Mouse (Mus musculus): ENCODE measurements around the gene Lsm2. TPM values are rescaled to one million over a fixed set of nuclear protein-coding genes. Genes with fewer than 3 reads are reported as not detected.
"Not testable (repeated sequence)": the region's sequence is repeated elsewhere in the genome, so short reads cannot be mapped to it uniquely, and the experiment has no call there.

Gene Lsm2
- polyA plus RNA-seq, 1 experiment from 2014 or later = 110 TPM

DNA sequence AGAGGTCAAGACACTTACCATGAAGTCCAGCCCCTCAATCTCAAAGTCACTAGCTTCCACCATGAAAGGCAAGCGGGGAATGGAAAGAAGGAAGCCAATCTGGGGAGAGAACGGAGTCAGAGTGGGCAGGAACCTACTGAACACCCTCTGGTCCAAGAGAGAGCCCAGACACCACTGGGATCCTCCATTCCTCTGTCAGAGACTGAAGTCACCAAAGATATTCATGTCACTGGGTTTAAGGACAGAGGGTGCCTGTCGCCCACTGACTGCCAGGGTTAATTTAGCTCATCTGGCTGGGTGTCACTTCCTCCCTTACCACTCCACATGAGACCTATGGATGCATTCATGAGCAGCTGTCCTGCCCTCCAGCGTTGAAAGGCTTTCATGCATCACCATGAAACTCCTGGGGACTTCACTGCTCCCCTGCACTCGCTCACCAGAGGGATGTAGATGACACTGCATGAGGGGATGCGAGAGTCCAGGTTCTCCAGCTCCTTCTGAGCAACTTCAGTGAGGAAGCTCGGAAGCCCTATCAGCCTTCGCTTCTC lies 50.7 kb downstream of the Lsm2 start:
- Histone ChIP-seq H3K9me3 (ENCODE audit: control insufficient read depth, low read length) (no peaks in the 10 kb centered on the region), H3K4me3 (replicated peaks; ENCODE audit: low read depth, low read length) (no peak overlapping the region), H3K36me3 (ENCODE audit: control insufficient read depth, insufficient read depth, low read length) (no peaks in the 10 kb centered on the region), H3K4me1 (ENCODE audit: control insufficient read depth, insufficient read depth, low read length) (peaks cover 8% of the 10 kb centered on the region; the same call in 1 of the 2 replicates), H3K4me2 (ENCODE audit: low read length) (no peak overlapping the region), H3K27me3 (ENCODE audit: control insufficient read depth, insufficient read depth, low read length) (no peaks in the 10 kb centered on the region), H3K9ac (replicated peaks; ENCODE audit: low read length) (no peak overlapping the region), H3K27ac (replicated peaks; ENCODE audit: low read depth, low read length) (no peak overlapping the region)
- 69% methylated on average over 8 of the region's 8 CpGs for WGBS
- DNase-seq = no peak
- no peak for ATAC-seq (ENCODE audit: low FRiP score, low TSS enrichment)

DNA sequence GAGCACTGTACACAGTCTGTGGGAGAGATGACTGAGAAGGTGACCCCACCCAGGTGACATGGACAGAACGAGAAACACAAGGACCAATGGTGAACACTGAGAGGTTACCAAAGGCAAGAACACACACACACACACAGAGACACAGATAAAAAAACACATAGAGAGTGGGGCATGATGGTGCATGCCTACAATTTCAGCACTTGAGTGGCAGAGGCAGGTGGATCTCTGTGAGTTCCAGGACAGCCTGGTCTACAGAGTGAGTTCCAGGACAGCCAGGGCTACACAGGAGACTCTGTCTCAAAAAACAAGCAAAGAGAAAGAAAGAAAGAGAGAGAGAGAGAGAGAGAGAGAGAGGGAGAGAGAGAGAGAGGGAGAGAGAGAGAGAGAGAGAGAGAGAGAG lies 52.0 kb downstream of the Lsm2 start:
- not testable (repeated sequence) for H3K9me3 ChIP-seq (ENCODE audit: control insufficient read depth, low read length); H3K36me3 ChIP-seq (ENCODE audit: control insufficient read depth, insufficient read depth, low read length); H3K27ac ChIP-seq (replicated peaks; ENCODE audit: low read depth, low read length); H3K4me3 ChIP-seq (replicated peaks; ENCODE audit: low read depth, low read length); ATAC-seq (ENCODE audit: low FRiP score, low TSS enrichment); H3K4me1 ChIP-seq (ENCODE audit: control insufficient read depth, insufficient read depth, low read length); H3K27me3 ChIP-seq (ENCODE audit: control insufficient read depth, insufficient read depth, low read length); H3K9ac ChIP-seq (replicated peaks; ENCODE audit: low read length); H3K4me2 ChIP-seq (ENCODE audit: low read length); DNase-seq
- 76% methylated on average over 1 of the region's 1 CpGs for WGBS

DNA sequence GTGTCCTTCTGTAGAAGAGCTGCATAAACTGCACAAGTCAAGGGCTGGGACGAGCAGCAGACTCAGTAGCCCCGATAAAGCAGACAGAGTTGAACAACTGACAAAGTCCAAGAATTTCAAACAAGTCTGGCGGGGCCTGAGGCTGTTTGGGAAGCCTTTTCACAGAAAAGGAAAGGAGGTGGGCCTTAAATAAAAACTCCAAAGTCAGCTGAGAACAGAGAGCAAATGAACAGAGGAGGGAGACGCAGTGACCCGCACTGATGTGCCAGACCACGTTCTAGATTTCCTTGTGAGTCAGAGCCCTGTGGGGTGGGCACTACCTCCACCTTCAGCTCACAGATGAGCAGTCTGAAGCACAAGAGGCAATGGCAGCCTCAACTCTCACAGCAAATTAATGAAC lies 53.2 kb downstream of the Lsm2 start:
- no peak for ATAC-seq (ENCODE audit: low FRiP score, low TSS enrichment)
- Histone ChIP-seq H3K4me2 (ENCODE audit: low read length) (no peak overlapping the region), H3K4me1 (ENCODE audit: control insufficient read depth, insufficient read depth, low read length) (peaks cover 3% of the 10 kb centered on the region; the same call in 1 of the 2 replicates), H3K9me3 (ENCODE audit: control insufficient read depth, low read length) (no peaks in the 10 kb centered on the region), H3K9ac (replicated peaks; ENCODE audit: low read length) (no peak overlapping the region), H3K27ac (replicated peaks; ENCODE audit: low read depth, low read length) (no peak overlapping the region), H3K36me3 (ENCODE audit: control insufficient read depth, insufficient read depth, low read length) (no peaks in the 10 kb centered on the region), H3K4me3 (replicated peaks; ENCODE audit: low read depth, low read length) (no peak overlapping the region), H3K27me3 (ENCODE audit: control insufficient read depth, insufficient read depth, low read length) (no peaks in the 10 kb centered on the region)
- DNase-seq = no peak
- 86% methylated on average over 6 of the region's 6 CpGs for WGBS

Other genes with a start within 250 kb of the Lsm2 start
- 0.09 TPM in 1 of 2 replicates, not detected in the other for gene C4b, start 238.0 kb upstream of the Lsm2 start, polyA plus RNA-seq (2014; fragmentation: Nextera tagmentation; extraction: Ambion mirVana)
- gene Cyp21a1, start 177.3 kb upstream of the Lsm2 start, polyA plus RNA-seq (2014; fragmentation: Nextera tagmentation; extraction: Ambion mirVana) = not detected in 2 replicates
- 32.1 and 39.3 TPM in 2 replicates for gene Stk19, start 144.9 kb upstream of the Lsm2 start, polyA plus RNA-seq (2014; fragmentation: Nextera tagmentation; extraction: Ambion mirVana)
- 66.6 and 68.6 TPM in 2 replicates for gene Dxo, start 144.8 kb upstream of the Lsm2 start, polyA plus RNA-seq (2014; fragmentation: Nextera tagmentation; extraction: Ambion mirVana)
- gene Skiv2l, start 131.7 kb upstream of the Lsm2 start, polyA plus RNA-seq (2014; fragmentation: Nextera tagmentation; extraction: Ambion mirVana) = 47.7 and 55.5 TPM in 2 replicates
- gene Nelfe, start 131.5 kb upstream of the Lsm2 start, polyA plus RNA-seq (2014; fragmentation: Nextera tagmentation; extraction: Ambion mirVana) = 75.5 and 85.3 TPM in 2 replicates
- 1.8 and 3.0 TPM in 2 replicates for gene Cfb, start 119.3 kb upstream of the Lsm2 start, polyA plus RNA-seq (2014; fragmentation: Nextera tagmentation; extraction: Ambion mirVana)
- 3.0 and 6.8 TPM in 2 replicates for gene Zbtb12, start 102.4 kb upstream of the Lsm2 start, polyA plus RNA-seq (2014; fragmentation: Nextera tagmentation; extraction: Ambion mirVana)
- not detected in 2 replicates for gene Gm20547, start 99.8 kb upstream of the Lsm2 start, polyA plus RNA-seq (2014; fragmentation: Nextera tagmentation; extraction: Ambion mirVana)
- 2.1 and 3.6 TPM in 2 replicates for gene C2, start 83.6 kb upstream of the Lsm2 start, polyA plus RNA-seq (2014; fragmentation: Nextera tagmentation; extraction: Ambion mirVana)
- 91.6 and 97.0 TPM in 2 replicates for gene Ehmt2, start 83.4 kb upstream of the Lsm2 start, polyA plus RNA-seq (2014; fragmentation: Nextera tagmentation; extraction: Ambion mirVana)
- gene Slc44a4, start 67.4 kb upstream of the Lsm2 start, polyA plus RNA-seq (2014; fragmentation: Nextera tagmentation; extraction: Ambion mirVana) = not detected in 2 replicates
- gene Neu1, start 50.6 kb upstream of the Lsm2 start, polyA plus RNA-seq (2014; fragmentation: Nextera tagmentation; extraction: Ambion mirVana) = 25.1 and 28.2 TPM in 2 replicates
- gene Hspa1b, start 22.6 kb upstream of the Lsm2 start, polyA plus RNA-seq (2014; fragmentation: Nextera tagmentation; extraction: Ambion mirVana) = 0.17 and 0.53 TPM in 2 replicates
- gene Gm20481, start 11.9 kb upstream of the Lsm2 start, polyA plus RNA-seq (2014; fragmentation: Nextera tagmentation; extraction: Ambion mirVana) = 1.1 and 2.3 TPM in 2 replicates
- gene Hspa1a, start 9.7 kb upstream of the Lsm2 start, polyA plus RNA-seq (2014; fragmentation: Nextera tagmentation; extraction: Ambion mirVana) = 5.6 and 8.1 TPM in 2 replicates
- 1.6 and 2.3 TPM in 2 replicates for gene Hspa1l, start 9.2 kb upstream of the Lsm2 start, polyA plus RNA-seq (2014; fragmentation: Nextera tagmentation; extraction: Ambion mirVana)
- 43.4 and 51.1 TPM in 2 replicates for gene Vars, start 19.1 kb downstream of the Lsm2 start, polyA plus RNA-seq (2014; fragmentation: Nextera tagmentation; extraction: Ambion mirVana)
- gene Vwa7, start 34.7 kb downstream of the Lsm2 start, polyA plus RNA-seq (2014; fragmentation: Nextera tagmentation; extraction: Ambion mirVana) = 0.12 and 0.16 TPM in 2 replicates
- 2.0 and 2.2 TPM in 2 replicates for gene Sapcd1, start 46.2 kb downstream of the Lsm2 start, polyA plus RNA-seq (2014; fragmentation: Nextera tagmentation; extraction: Ambion mirVana)
- gene Msh5, start 64.9 kb downstream of the Lsm2 start, polyA plus RNA-seq (2014; fragmentation: Nextera tagmentation; extraction: Ambion mirVana) = 2.1 and 2.8 TPM in 2 replicates
- gene Clic1, start 68.1 kb downstream of the Lsm2 start, polyA plus RNA-seq (2014; fragmentation: Nextera tagmentation; extraction: Ambion mirVana) = 17.7 and 22.8 TPM in 2 replicates
- 375 and 392 TPM in 2 replicates for gene Ddah2, start 77.2 kb downstream of the Lsm2 start, polyA plus RNA-seq (2014; fragmentation: Nextera tagmentation; extraction: Ambion mirVana)
- gene Ly6g6c, start 83.5 kb downstream of the Lsm2 start, polyA plus RNA-seq (2014; fragmentation: Nextera tagmentation; extraction: Ambion mirVana) = not detected in 2 replicates
- 0.11 and 0.21 TPM in 2 replicates for gene Mpig6b, start 84.3 kb downstream of the Lsm2 start, polyA plus RNA-seq (2014; fragmentation: Nextera tagmentation; extraction: Ambion mirVana)
- gene Ly6g6e, start 95.0 kb downstream of the Lsm2 start, polyA plus RNA-seq (2014; fragmentation: Nextera tagmentation; extraction: Ambion mirVana) = 0.62 TPM in 1 of 2 replicates, not detected in the other
- 0.78 and 1.5 TPM in 2 replicates for gene Ly6g6d, start 96.2 kb downstream of the Lsm2 start, polyA plus RNA-seq (2014; fragmentation: Nextera tagmentation; extraction: Ambion mirVana)
- not detected in 2 replicates for gene Ly6g6f, start 103.7 kb downstream of the Lsm2 start, polyA plus RNA-seq (2014; fragmentation: Nextera tagmentation; extraction: Ambion mirVana)
- 79.4 and 86.0 TPM in 2 replicates for gene Abhd16a, start 107.4 kb downstream of the Lsm2 start, polyA plus RNA-seq (2014; fragmentation: Nextera tagmentation; extraction: Ambion mirVana)
- gene Ly6g5c, start 126.4 kb downstream of the Lsm2 start, polyA plus RNA-seq (2014; fragmentation: Nextera tagmentation; extraction: Ambion mirVana) = not detected in 2 replicates
- 1.3 TPM in 2 replicates for gene Ly6g5b, start 133.6 kb downstream of the Lsm2 start, polyA plus RNA-seq (2014; fragmentation: Nextera tagmentation; extraction: Ambion mirVana)
- 24.2 and 25.4 TPM in 2 replicates for gene Gpank1, start 139.6 kb downstream of the Lsm2 start, polyA plus RNA-seq (2014; fragmentation: Nextera tagmentation; extraction: Ambion mirVana)
- gene Csnk2b, start 140.2 kb downstream of the Lsm2 start, polyA plus RNA-seq (2014; fragmentation: Nextera tagmentation; extraction: Ambion mirVana) = 328 and 334 TPM in 2 replicates
- gene D17H6S53E, start 144.5 kb downstream of the Lsm2 start, polyA plus RNA-seq (2014; fragmentation: Nextera tagmentation; extraction: Ambion mirVana) = 6.0 and 6.8 TPM in 2 replicates
- 0.57 TPM in 1 of 2 replicates, not detected in the other for gene Apom, start 150.2 kb downstream of the Lsm2 start, polyA plus RNA-seq (2014; fragmentation: Nextera tagmentation; extraction: Ambion mirVana)
- gene Bag6, start 153.3 kb downstream of the Lsm2 start, polyA plus RNA-seq (2014; fragmentation: Nextera tagmentation; extraction: Ambion mirVana) = 122 and 136 TPM in 2 replicates
- 191 and 194 TPM in 2 replicates for gene Prrc2a, start 183.0 kb downstream of the Lsm2 start, polyA plus RNA-seq (2014; fragmentation: Nextera tagmentation; extraction: Ambion mirVana)
- 3.3 and 8.8 TPM in 2 replicates for gene Aif1, start 194.2 kb downstream of the Lsm2 start, polyA plus RNA-seq (2014; fragmentation: Nextera tagmentation; extraction: Ambion mirVana)
- gene Lst1, start 206.6 kb downstream of the Lsm2 start, polyA plus RNA-seq (2014; fragmentation: Nextera tagmentation; extraction: Ambion mirVana) = 3.8 and 9.0 TPM in 2 replicates
- 0.74 and 0.84 TPM in 2 replicates for gene Ltb, start 212.6 kb downstream of the Lsm2 start, polyA plus RNA-seq (2014; fragmentation: Nextera tagmentation; extraction: Ambion mirVana)
- not detected in 2 replicates for gene Tnf, start 220.1 kb downstream of the Lsm2 start, polyA plus RNA-seq (2014; fragmentation: Nextera tagmentation; extraction: Ambion mirVana)
- 0.20 and 0.73 TPM in 2 replicates for gene Lta, start 223.5 kb downstream of the Lsm2 start, polyA plus RNA-seq (2014; fragmentation: Nextera tagmentation; extraction: Ambion mirVana)
- not detected in 2 replicates for gene Gm16181, start 239.0 kb downstream of the Lsm2 start, polyA plus RNA-seq (2014; fragmentation: Nextera tagmentation; extraction: Ambion mirVana)

All from midbrain, embryonic 14.5 days (tissue).